Mouse (Mus musculus) cerebellum, adult 9-10 months (tissue): Measurements from ENCODE around the gene Nod2.

ENCODE experiments used
- DNase-seq: peaks from one replicate; pipeline ENCODE4 v3.0.0; 2022

Gene Nod2

DNA sequence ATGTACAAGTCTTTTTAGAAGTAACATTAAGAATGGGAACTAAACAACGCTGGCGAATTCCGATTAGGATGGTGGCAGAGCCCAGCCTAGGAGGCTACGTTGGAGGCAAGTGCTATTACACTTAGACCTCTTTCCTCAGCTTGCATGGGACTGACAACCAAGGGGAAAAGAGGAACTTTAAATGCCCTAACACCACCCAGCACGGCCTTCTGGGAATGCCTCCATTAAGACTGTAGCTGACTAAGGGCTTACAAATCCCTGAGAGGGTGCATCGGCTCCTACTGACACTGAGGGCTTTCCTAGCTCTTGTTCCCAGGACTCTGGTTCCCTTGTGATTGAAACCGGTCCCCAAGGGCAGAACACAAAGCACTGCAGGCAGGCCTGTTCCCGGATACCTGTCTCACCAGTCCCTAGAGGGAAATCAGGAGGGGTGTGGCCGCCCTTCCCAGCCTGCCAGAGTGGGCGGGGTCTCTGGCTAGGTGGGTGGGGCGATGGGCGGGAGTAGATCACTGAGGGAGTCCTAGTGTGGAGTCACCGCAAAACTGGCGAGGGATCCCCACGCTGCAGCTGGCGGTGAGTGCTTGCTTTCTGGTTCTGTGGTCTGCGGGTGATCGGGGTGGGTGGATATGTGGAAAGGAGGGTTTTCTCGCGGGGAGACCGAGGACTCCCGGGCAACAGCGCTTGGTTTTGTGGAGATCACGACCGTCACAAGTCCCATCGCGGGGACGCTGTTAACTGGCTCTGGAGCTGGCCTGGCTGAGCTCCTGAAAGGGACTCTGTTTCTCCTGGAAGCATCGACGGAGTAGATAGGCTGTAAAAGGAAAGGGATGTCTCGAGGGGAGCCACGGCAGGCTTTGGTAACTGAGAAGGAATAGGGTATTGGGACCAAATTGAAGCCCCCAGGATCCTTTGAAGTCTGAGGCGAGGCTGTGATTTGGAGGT, at the start of gene Nod2:
TSS of gene Nod2 (plus strand) at position 479 of the 942 bp plus-strand sequence.
- DNase-seq, result peak; percentile 36

GRCm38 (mm10) chr8:88598578-88598977, 48.5 kb upstream of the Nod2 start:
- DNase-seq, result no peak

DNA sequence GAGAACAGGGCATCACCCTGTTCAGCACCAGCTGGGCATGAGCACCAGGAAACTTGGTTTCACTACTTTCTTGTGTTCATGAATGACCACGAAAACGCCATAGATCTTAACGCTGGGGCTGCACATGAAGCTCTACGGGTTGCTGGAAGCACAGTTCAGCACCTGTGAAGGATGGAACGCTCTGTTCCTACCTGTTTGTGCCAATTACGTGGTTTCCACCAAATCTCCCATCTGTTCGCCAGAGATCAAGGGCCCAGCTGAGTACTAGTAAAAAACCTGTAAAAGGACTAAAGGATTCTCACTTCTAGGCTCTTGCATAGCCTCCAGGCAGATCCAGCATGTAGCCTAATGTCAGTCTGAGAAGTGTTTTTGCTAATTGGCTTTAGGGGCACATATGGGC, 47.6 kb upstream of the Nod2 start:
- DNase-seq, result peak; percentile 72

DNA sequence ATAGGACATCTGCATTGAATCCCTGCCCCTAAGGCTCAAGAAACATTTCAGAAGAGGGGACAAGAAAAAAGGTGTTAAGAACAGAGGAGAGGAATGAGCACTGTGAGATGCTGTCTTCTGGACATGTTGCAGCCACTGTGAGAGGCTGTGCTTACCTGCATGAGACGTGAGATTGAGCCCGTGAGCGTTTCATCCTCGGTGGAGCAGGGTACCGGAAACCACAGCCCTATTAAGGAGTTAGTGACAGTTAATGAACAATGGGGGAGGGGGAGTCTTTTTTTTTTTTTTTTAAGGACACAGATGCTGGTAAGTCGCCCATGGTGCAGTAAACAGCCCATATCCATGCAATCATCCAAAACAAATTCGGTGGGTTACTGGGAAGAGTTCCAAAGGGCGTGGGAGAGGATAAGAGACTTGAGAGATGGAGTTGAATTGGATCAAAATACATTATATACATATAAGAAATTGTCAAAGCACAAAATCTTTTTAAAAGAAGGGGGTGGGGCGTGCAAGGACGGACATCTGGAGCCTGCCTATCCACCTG, 43.6 kb upstream of the Nod2 start:
- no peak for DNase-seq

GRCm38 (mm10) chr8:88604065-88605038, 42.8 kb upstream of the Nod2 start:
- DNase-seq, result no peak

DNA sequence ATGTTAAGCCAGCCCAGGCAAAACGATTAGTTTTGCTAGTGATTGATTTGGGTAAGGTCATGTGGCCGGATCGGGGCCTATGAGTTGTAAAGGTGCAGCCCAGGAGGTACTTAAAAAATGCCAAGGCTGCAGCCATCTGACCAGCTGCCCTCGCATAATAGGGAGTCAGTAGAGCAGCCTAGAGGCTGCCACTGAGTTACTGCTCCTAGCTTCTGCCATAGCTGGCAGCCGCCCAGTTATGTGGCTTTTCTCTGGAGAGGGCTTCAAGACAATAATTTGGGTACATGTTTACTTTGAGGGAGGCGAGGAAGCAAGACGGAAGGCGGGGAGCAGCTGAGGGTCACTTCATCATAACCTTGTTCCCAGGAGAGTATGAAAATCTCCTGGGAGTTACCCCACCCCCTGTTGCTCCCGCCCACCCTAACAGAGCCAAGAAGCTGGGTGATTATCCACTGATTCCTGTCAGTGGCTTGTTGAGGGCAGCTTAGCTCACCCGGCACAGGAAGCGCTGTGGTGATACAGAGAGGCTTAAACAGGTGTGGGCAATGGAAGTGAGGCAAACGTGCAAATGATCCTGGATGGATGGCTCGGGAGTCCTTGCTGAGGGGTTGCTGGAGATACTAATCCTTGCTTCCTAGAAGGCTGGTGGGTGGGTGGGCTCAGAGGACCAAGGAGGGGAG, 41.6 kb upstream of the Nod2 start:
- DNase-seq, result no peak

- no peak for DNase-seq
Observed at GRCm38 (mm10) chr8:88609036-88609435, 38.1 kb upstream of the Nod2 start.

DNA sequence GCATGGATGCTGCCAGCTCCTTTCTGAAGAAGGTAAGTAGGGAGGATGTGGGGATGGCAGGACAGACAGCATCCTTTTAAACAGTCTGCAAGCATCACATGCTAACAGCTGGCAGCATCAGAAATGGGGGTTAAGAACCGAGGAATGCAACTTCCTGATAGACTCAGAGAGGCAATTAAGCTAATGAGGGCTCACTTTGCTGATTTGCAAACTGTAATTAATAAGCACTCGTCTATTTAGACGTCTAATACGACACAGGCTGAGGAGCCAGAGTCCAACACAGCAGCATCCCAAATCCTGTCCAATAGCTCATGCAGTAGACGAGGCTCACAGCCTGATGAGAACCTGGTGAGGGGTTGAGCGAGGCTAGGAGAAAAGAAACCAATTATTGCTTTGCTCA, 36.8 kb upstream of the Nod2 start:
- no peak for DNase-seq

DNA sequence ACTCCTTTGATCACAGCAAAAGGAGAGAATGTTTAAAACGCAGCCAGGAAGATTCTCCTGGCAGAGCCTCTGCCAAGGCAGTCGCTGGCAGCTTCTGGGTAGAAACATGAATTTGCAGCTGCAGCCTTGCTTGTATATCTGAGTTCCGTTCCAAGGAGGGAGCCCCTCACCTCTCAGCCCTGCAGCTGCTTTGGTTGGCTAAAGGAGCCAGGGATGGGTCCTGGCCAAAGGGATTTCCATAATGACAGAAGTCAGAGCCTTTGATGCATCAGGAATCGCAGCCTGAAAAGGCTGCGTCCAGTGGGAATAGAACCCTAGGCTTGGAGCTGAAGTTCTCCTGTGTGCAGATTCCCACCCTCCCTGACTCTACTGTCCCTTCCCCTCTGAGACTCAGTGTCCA, 32.1 kb upstream of the Nod2 start:
- no peak for DNase-seq

DNA sequence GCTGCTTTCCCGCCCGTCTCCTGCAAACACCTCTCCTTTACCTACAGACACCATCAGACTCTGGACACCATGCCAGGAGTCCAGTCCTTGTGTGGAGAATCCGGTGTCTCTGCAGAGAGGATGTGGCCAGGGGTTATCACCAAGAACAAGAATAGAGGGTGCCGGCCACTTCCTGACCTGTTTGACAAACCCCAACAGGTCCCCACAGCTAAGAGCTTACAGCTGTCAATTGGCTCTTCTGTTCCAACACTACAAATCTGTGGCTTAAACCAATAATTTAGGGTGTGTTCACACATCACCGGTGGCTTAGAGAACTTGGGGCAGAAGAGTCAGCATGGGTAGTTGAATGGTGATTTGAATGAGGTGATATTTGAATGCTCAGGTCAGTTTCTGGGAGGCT, 28.5 kb upstream of the Nod2 start:
- no peak for DNase-seq

DNA sequence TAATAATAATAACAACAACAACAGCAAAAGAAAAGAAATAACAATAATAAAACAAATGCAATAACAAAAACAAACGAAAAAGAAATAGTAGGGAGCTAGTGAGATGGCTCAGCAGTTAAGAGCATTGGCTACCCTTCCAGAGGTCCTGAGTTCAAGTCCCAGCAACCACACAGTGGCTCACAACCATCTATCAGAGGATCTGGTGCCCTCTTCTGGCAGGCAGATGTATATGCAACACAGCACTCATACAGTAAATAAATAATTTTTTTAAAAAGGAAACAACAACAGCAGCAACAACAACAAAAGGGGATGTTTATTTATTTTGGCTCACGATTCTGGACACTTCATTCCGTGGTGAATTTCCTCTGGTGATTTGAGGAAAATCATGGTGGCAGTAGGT, 27.6 kb upstream of the Nod2 start:
- no peak for DNase-seq

GRCm38 (mm10) chr8:88620931-88621330, 26.2 kb upstream of the Nod2 start:
- DNase-seq, result no peak

- peak; percentile 90 for DNase-seq
Observed at GRCm38 (mm10) chr8:88621408-88621807, 25.7 kb upstream of the Nod2 start.

- DNase-seq, result peak; percentile 91
Observed at GRCm38 (mm10) chr8:88623351-88623750, 23.8 kb upstream of the Nod2 start.

GRCm38 (mm10) chr8:88624276-88624675, 22.8 kb upstream of the Nod2 start:
- peak; percentile 49 for DNase-seq

DNA sequence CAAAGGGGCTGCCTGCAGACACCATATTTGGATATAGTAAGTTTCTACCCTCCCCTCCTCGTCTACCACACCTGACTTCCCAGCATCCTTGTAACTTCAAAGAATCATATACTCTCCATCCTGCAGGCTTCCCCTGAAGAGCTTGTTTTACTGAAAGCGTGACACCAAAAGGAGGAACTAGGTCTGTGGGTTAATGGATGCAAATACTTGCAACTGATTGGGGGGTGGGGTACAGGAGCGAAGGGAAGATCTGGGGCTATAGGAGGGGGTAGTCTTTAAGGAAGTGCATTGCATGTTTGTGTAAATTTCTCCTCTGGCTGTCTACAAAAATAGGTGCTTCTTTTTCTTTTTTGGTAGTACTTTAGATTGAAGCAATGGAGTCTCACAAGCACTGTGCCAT, 20.7 kb upstream of the Nod2 start:
- peak; percentile 45 for DNase-seq

DNA sequence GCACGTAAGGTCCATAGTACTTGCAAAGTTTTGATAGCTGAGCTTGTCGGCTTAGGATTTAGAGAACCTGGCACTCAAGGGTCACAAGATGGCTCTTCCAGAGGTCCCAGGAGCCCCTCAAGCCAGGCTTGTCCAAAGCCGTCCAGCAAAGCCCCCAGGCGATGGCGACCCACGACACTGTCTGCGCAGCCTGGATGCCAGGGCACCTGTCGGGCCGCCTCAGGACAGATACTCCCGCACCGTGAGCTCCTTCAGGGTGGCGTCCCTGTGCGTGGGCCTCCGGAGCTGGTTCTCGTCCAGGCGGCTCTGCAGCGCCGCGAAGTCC, 20.2 kb upstream of the Nod2 start:
- DNase-seq, result no peak

DNA sequence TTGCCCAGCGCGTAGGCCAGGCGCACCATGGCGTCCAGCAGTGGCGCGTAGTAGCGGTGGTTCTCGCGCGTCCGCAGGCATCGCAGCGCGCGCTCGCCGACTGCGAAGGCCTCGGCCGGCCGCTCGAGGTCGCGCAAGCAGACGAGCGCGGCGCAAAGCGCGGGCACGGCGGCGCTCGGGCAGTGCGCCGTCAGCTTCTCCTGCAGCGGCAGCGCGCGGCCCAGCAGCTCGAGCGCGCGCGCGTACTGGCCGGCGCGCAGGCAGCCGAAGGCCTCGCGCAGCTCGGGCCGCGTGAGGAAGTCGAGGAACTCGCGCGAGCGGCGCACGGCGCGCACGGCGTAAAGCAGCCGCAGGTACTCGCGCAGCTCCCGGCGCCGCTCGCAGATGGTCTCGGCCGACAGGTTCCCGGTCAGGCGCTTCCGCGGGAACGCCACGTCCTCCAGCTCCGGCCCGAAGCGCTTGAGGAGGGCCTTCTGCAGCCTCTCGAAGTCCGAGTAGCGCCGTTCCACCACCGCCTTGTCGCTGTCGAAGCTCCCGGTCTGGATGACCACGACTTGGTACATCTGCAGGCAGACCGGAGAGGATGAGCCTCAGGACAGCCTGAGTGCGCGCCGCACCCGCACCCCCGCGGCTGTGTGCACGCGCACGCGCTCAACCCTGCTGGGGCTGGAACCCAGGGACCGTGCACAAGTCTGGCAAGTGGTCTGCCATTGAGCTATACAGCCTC, 19.7 kb upstream of the Nod2 start:
- peak; percentile 76 for DNase-seq

DNA sequence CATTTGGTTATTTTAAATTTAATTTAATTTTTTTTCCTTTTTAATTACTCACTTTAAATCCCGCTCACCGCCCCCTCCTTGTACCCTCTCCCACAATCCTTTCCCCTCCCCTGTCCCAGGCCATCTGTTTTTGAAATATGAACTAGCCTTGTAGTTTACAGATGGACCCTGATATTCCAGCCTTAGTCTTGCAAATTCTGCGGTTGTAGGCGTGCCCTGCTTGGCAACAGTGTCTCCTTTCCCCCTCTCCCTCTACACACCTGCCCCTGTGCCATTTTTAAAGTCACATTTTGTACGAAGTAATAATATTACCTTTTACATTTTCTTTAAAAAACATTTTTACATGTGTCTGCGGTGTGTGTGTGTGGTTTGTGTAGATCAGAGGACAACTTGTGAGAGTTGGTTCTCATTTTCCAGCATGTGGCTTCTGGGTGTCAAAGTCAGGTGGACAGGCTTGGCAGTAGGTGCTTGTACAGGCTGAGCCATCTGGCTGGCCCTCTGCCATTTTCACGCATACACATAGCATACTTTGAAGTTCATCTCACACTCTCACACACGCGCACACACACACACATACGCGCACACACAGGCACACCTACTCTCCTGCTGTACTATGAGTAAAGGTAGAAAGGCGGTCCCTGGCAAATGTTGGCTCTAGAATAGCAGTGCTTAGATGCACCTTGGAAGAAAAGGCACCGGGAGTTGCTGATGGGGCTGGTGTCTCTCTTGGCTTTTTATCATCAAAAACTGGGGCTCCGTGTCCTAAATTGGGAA, 18.9 kb upstream of the Nod2 start:
- peak; percentile 69 for DNase-seq

DNA sequence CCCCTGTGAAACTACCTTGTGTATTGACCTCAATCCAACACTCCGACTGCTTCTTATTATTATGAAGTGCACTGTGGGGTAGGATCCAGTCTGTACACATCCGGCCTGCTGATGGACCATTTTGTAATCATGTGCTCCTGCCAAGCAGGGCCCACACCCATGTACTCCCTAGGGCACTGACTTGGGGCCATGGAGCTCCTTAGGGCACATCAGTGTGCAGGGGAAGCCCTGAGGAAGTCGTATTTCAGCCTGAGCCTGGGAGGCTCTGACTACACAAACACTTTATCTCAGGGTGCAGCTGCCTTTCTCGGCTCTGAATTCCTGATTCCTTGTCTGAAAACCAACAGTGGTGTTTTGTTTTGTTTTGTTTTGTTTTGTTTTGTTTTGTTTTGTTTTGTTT, 16.9 kb upstream of the Nod2 start:
- no peak for DNase-seq

- DNase-seq, result peak; percentile 54
Observed at GRCm38 (mm10) chr8:88631081-88631480, 16.0 kb upstream of the Nod2 start.
